Mouse (Mus musculus) cortical plate, adult 2 months (tissue): ENCODE measurements around the gene Vmn1r128.
"Not testable (repeated sequence)": the region's sequence is repeated elsewhere in the genome, so short reads cannot be mapped to it uniquely, and the experiment has no call there.

Experiments
- CTCF ChIP-seq: fragments of 200-500 bp; IDR thresholded peaks from 2 replicates; pipeline ENCODE4 v1.5.1; 2011; ENCODE audit warnings: mild to moderate bottlenecking, control low read depth, low read length; ENCODE audit not compliant: insufficient read depth; ENCODE audit errors: extremely low read depth
- POLR2A ChIP-seq: fragments of 200-500 bp; IDR thresholded peaks from 2 replicates; pipeline ENCODE4 v1.6.1; 2011; ENCODE audit warnings: mild to moderate bottlenecking, low read length, control low read depth; ENCODE audit not compliant: insufficient read depth; ENCODE audit errors: extremely low read depth

DNA sequence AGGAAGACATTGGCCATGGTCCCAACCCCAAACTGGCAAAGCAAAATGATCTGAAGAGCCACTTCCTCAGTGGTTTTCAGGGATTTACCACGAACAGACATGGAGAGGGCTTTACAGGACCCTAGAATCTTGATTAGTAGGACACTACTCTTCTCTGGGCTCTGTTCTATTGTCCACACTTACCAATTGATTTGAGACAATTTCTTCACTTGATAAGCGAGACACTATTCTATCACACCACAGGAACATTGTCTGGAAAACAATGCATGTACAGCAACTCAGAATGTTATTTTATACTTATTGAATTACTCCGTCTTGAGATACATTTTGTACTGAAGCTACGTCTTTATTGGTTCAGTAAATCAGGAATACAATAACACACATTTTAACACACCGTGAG, 47.8 kb upstream of the Vmn1r128 start, which contains the start of gene Vmn1r126:
- TF ChIP-seq CTCF, POLR2A: not testable (repeated sequence)
